Mouse (Mus musculus) CD4-positive, CD25-positive, alpha-beta regulatory T cell, adult 2 months (primary cell): ENCODE data around the gene Nlrp10.

Source experiments
- DNase-seq: peaks from one replicate; pipeline ENCODE4 v3.0.0-alpha.2; 2012; ENCODE audit warnings: low read depth, low spot score

Nlrp10 gene

DNA sequence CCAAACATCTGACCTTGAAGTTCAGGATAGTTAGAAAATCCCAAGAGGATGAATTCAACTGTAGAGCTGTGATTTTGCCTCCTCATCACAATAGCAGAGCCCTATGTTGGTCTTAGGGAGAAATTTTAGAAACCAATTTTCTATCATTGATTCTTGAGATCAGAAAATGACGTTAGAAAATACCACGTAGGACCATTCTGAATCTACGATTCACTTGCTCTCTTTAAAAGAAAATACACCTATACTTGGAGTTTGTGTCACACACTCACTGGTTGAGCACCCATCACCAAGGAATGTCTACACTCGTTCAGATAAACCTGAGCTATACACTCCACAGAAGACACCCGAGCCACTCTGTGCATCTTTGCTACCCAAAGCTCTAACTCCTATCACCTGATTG lies 35.7 kb downstream of the Nlrp10 start, which contains the start of gene Olfr519:
TSS of gene Olfr519 (minus strand) at position 101 of the 400 bp plus-strand sequence.
- no peak for DNase-seq

DNA sequence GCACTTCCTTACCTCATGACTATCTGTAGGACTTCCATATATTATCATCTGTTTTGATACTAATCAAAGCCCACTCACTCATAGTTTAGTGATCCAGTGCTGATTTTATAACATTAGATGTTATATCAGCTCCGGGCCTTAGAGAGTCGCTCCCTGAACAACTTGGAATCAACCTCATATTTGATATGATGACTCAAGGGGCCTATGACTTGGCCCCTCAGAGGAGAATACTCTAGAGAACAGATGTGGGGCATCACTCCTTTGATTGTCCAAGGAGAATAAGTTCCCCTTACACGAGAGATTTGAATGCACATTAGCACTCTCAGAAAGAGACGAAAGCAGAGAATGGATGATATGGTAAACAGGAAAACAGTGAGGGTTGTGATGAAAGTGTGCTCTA lies 45.1 kb downstream of the Nlrp10 start, which contains the start of gene Olfr518:
TSS of gene Olfr518 (minus strand) at position 101 of the 400 bp plus-strand sequence.
- no peak for DNase-seq

DNA sequence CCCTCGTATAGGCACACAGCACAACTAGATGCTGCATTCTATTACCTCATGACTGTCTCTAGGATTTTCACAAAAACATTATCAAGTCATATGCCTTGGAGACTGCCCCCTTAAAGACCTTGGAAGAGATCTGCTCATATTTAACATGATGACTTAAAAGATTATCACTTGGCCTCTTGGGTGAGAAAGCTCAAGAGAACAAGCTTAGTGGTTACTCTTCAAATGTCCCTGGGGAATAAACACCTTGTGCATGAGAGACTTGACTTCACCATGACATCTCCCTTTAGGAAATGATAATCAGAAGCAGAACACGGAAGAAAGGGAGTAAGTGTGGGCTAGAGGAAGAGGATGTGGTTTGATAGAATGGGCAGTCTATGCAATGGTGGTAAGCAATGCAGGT lies 57.7 kb downstream of the Nlrp10 start, which contains the start of gene Olfr517:
TSS of gene Olfr517 (minus strand) at position 101 of the 400 bp plus-strand sequence.
- DNase-seq = no peak
